Mouse (Mus musculus): ENCODE data around the gene Xpr1.

Gene Xpr1

DNA sequence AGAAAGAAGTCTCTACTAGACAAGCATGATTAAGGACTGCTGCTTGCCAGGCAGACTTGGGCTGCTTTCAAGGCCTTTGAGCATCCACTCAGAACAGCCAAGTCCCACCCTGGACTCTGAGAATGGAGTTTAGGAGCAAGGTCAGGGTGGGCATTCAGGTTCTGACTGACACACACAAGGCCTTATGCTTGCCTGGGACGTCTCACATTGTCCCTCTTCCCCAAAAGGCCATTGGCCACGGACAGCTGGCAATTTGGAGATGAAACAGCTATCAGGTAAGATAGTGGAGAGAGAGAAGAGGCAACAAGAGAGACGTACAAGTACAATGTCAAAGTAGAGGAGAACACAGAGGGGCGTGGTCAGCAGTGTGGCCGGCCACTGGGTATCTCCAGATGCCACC is 165.6 kb downstream of the Xpr1 start:
- DNase-seq (ENCODE audit: low spot score), result no peak

DNA sequence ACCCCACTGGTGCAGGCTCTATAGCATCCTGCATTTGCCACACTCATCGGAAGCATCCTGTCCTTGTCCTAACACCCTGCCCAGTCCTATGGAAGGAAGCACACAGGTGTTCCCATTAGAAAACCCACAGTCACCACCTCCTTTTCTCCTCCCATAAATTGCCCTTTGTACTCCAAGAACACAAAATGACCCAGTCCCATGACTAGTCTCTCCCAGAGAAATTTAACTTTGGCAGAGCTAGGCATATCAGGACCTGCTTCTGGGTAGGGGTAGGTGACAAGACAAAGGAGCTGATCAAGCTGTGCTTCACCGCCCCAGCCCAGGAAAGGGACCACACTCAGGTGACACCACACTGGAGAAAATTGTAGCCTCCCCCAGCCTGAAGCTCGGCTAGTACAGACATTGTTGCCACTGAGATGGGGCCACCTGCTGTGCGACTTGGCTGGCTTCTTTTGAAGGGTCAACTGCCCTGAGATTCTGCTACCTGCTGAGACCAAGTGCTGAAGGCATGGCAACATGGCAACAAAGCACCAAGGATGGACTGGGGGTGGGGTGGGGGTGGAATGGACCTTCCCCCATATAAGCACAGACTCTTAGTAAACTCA is 166.6 kb downstream of the Xpr1 start:
- no peak for DNase-seq (ENCODE audit: low spot score)

GRCm38 (mm10) chr1:155249896-155250295 is 167.3 kb downstream of the Xpr1 start:
- DNase-seq (ENCODE audit: low spot score), result no peak

GRCm38 (mm10) chr1:155248041-155248440 is 169.2 kb downstream of the Xpr1 start:
- DNase-seq (ENCODE audit: low spot score), result no peak

DNA sequence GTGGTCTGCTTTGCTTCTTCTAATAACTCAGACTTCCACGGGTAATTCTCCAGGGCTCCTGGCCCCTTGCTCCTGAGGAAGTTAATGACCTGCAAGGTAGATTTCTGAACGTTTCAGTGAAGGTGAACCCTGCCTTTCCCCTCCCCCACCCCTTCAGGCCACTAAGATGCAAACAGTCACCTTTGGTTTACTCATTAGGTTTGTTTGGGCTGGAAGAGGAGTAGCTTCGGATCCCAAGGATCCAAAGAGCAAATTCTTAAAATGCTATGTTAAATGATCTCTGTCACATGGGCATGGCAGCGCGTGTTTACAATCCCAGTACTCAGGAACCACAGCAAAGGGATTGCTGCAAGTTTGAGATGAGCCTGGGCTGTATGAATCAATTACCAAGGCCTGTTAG is 169.8 kb downstream of the Xpr1 start:
- no peak for DNase-seq (ENCODE audit: low spot score)

- DNase-seq (ENCODE audit: low spot score), result no peak
Observed at GRCm38 (mm10) chr1:155245516-155245915, 171.7 kb downstream of the Xpr1 start.

DNA sequence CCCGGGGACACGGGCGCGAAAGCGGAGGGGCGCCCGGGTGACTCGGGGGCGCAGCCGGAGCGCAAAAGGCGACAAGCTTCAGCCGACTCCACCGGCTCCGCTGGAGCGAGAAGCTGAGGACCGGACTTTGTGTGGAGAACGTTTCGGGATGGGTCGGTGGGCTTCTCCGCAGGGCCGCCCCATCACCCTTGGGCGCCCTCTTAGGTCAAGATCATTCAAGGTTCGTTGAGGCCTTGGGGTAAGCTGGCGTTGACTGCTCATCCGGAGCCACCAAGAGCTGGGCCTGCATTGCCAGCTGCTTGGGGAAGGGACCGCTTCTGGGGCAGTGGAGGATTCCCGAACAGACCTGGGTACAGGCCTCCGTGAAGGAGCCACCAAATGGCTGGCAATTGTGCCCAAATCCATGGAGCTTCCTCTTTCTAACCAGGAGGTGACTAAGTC is 172.4 kb downstream of the Xpr1 start:
- no peak for DNase-seq (ENCODE audit: low spot score)

DNA sequence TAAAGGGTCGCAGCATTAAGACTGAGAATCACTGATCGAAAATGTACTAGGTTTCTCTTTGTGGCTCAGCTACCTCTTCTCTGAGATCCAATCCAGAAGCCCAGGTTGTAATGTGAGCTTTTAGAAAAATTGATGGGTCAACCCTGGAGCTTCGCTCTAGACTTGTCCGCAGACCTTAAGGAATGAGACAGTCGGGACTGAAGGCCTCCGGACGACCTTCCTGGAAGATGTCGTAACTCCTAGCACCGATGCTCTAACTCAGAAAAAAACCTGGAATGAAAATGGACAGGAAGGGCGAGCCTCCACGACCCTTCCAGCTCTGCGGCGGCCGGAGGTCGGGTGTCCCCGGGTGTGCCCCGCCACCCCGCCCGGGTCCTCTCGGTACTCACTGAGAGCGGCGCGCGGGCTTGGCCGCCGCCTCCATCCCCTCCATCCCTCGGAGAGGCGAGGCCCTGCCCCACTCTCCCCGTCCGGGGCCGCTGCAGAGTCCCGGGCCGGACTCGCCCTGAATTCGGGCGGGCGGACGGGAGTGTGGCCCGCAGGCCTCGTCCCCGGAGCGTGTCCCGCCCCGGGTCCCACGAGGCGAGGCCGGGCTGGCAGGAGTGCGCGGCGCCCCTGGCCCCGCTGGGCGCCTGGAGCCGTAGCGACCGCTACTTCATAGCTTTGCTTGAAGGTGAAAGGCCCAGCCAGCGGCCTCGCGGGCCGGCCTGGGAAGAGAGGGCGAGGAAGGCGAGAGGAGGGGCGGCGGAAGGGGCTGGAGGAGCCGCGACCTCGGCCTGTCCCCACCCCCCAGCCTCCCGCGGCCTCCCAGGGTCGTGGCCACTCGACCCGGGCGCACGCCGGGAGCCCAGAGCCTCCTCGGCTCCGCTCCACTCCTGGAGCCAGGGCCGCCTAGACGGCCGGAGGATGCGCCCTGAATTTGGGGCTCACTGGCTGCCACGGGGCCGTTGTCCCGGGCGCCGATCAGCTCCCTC is 173.1 kb downstream of the Xpr1 start, which contains the start of gene BC034090:
BC034090 (minus strand) TSS at position 648 of the 974 bp plus-strand sequence.
- DNase-seq (ENCODE audit: low spot score), result peak; percentile 49

DNA sequence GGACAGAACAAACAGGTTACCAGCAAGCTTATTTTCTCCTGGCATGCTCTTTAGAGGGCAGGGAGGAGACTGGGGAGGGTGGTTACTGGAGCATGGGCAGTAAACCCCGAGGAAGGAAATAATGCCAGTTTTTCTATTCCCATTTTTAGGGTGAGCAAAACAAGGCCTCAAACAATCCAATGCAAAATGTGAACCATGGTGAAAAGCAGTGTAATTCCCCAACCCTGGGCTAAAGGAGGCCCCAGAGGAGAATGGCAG is 174.8 kb downstream of the Xpr1 start:
- no peak for DNase-seq (ENCODE audit: low spot score)

- no peak for DNase-seq (ENCODE audit: low spot score)
Observed at GRCm38 (mm10) chr1:155241701-155242487, 175.3 kb downstream of the Xpr1 start.

- no peak for DNase-seq (ENCODE audit: low spot score)
Observed at GRCm38 (mm10) chr1:155239962-155240717, 177.1 kb downstream of the Xpr1 start.

DNA sequence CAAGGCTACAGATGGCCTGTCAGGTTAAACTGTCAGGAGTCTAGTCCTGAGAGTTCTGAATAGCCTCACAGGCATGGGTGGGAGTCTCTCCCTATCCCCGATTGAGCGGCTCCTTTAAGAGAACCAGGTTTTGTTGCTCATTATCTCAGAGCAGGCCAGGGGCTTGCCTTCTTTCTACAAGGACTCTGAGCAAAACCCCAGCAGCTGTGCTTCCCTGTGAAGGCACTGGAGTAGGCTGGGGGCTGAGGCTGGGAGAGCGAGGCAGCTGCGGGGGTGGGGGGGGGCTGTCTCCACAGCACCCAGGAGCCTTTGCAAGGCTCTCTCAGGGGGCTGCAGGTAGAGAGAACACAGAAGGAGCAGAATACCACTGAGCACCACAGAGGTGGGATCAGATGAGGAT is 178.0 kb downstream of the Xpr1 start:
- no peak for DNase-seq (ENCODE audit: low spot score)

- no peak for DNase-seq (ENCODE audit: low spot score)
Observed at GRCm38 (mm10) chr1:155238126-155238525, 179.1 kb downstream of the Xpr1 start.

DNA sequence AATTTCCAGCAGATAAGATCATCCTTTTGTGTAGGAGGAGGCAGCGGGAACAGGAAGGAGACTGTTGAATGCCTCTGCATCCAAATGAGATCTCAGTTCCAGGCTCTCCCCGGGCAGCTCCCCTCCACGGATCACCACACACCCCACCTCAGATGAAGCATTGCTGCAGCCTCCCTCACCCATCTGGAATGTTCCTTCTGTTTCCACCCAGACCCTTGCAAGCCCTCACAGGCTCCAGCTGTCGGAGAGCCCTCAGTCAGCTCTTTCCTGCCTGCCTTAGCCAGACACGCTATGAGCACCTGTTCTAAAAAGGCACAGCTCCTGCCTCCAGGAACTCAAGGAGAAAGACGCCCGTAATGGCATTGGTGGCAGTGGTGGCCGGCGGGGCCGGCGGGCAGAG is 179.8 kb downstream of the Xpr1 start:
- peak; percentile 40 for DNase-seq (ENCODE audit: low spot score)

DNA sequence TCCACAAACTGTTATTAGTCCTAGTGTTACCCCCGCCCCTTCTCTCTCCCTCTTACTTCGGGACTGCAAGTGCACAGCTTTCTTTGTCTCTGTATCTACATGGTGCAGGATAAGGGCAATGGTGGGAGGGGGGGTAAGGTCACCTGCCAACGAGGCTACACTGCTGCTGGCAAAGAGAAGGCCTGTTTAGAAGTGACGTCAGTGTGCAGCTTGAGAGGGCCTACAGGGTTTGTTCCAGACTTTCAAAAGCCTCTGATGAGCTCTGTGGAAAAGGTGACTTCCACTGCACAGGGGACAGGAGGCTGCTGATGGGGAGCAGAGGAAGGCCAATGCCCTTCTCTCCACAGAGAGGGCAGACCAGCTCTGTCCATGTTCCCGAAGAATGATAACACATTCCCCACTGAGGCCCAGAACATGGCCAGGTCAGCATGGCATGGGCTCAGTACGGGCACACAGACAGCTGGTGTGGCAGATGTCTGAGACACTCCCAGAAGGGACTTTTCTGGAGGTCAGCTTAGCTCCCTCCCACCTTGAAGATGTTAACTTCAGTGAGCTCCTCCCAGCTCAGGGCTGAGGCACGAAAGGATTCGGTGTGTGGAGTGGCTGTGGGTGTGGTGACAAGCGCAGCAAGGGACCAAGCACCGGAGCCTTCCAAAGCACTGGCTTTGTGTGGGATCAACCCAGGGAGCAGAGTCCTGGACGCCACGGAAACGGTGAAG is 180.8 kb downstream of the Xpr1 start:
- DNase-seq (ENCODE audit: low spot score), result no peak

GRCm38 (mm10) chr1:155235641-155236040 is 181.6 kb downstream of the Xpr1 start:
- no peak for DNase-seq (ENCODE audit: low spot score)

- peak; percentile 61 for DNase-seq (ENCODE audit: low spot score)
Observed at GRCm38 (mm10) chr1:155233931-155234607, 183.1 kb downstream of the Xpr1 start.

GRCm38 (mm10) chr1:155233378-155233777 is 183.8 kb downstream of the Xpr1 start:
- no peak for DNase-seq (ENCODE audit: low spot score)

DNA sequence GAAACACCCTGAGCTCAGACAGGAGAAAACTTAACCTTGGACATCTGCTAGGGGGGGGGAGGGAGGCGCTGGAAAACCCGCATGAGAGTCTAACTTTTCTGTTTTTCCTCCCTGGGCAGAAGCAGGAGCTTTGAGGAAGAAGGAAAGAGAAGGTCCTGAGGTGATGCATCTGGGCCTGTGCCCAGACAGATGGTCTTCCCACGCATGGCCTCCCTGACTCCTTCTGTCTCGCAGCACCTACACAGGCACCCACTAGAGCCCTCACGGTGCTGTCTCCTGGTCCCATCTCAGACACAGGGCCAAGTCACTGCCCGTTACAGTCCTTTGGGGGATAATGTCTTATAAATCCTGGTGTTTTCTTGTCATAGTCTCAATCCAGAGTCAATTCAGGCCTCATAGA is 184.4 kb downstream of the Xpr1 start:
- DNase-seq (ENCODE audit: low spot score), result no peak

GRCm38 (mm10) chr1:155232385-155232784 is 184.8 kb downstream of the Xpr1 start:
- no peak for DNase-seq (ENCODE audit: low spot score)

Data from testis, postnatal 14 days (tissue).